Mouse (Mus musculus): ENCODE measurements around the gene Sptssb.

DNA sequence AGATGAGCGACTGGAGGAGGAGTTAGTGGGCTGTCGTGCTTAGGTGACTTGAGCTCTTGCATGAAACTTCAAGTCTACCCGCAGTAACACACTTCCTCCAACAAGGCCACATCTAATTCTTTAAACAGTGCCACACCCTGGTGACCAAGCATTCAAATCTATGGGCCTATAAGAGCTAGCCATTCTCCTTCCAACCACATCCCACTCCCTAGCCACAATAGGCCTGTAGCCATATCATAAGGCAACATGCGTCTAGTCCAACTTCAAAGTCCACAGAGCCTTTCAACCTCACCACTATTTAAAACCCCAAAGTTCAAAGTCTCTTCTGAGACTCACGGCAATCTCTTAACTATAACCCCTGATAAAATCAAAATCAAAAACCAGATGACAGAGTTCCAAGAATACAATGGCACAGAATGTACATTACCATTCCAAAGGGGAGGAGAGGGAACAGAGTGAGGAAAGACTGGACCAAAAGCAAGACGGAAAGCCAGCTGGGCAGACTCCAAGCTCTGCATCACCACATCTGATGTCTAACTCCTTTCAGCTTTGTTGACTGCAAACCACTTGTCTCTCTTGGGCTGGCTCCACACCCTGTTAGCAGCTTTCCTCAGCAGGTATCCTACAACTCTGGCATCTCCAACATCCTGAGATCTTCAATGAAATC lies 13.1 kb upstream of the Sptssb start:
- no peak for TF ChIP-seq POLR2A (IDR thresholded peaks at IDR 0.05; ENCODE audit: control insufficient read depth in 1 of 2, insufficient read depth in 1 of 2, low read depth in 1 of 2, low read length in 2 of 2, poor library complexity in 1 of 2)
- TF ChIP-seq UBTF (IDR thresholded peaks at IDR 0.05; ENCODE audit: borderline replicate concordance, insufficient read depth, low read depth, low read length): no peak
- no peak for TF ChIP-seq BHLHE40 (IDR thresholded peaks at IDR 0.05; ENCODE audit: borderline replicate concordance, low read depth, low read length)
- TF ChIP-seq TAL1 (IDR thresholded peaks at IDR 0.05; ENCODE audit: low read length): no peak
- no peak for TF ChIP-seq CTCF (IDR thresholded peaks at IDR 0.05 in 2 of 3, conservative IDR thresholded peaks at IDR 0.05 in 1 of 3; ENCODE audit: control insufficient read depth in 1 of 3, insufficient read depth in 1 of 3, low read depth in 2 of 3, low read length in 3 of 3, poor library complexity in 1 of 3, severe bottlenecking in 1 of 3)
- TF ChIP-seq USF1 (IDR thresholded peaks at IDR 0.05; ENCODE audit: low read depth, low read length): no peak
- no peak for TF ChIP-seq EP300 (IDR thresholded peaks at IDR 0.05; ENCODE audit: low read depth in 1 of 2, low read length in 2 of 2)
- no peak for TF ChIP-seq GATA1 (IDR thresholded peaks at IDR 0.05; ENCODE audit: low read depth, low read length)
- no peak for TF ChIP-seq POLR2AphosphoS2 (IDR thresholded peaks at IDR 0.05; ENCODE audit: low read length)
- no peak for TF ChIP-seq RCOR1 (IDR thresholded peaks at IDR 0.05; ENCODE audit: low read depth, low read length)
- no peak for TF ChIP-seq MXI1 (IDR thresholded peaks at IDR 0.05; ENCODE audit: low read depth, low read length)
- no peak for TF ChIP-seq NELFE (IDR thresholded peaks at IDR 0.05; ENCODE audit: low read depth, low read length)
- no peak for TF ChIP-seq USF2 (IDR thresholded peaks at IDR 0.05; ENCODE audit: borderline replicate concordance in 1 of 2, insufficient read depth in 1 of 2, low read depth in 1 of 2, low read length in 2 of 2)
- TF ChIP-seq GABPA (IDR thresholded peaks at IDR 0.05; ENCODE audit: low read depth, low read length): no peak
